Mouse (Mus musculus): ENCODE measurements around the gene Rhot2.

The Rhot2 gene

DNA sequence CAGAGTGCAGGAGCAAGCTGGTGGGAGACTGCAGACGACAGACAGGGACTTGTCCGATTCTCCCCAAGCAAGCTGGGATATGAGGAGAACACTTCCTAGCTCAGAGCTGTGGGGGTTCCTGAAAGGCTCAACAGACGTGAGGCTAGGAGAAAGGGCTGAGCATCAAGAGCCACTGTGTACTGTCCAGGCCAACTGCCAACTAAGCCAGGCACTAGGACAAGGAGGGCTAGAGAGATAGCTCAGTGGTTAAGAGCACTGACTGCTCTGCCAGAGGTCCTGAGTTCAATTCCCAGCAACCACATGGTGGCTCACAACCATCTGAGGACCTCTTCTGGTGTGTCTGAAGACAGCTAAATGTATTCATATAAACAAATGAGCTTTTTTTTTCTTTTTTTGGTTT, 2.1 kb downstream of the Rhot2 start:
- no peak for DNase-seq (ENCODE audit: low read depth, low spot score)

DNA sequence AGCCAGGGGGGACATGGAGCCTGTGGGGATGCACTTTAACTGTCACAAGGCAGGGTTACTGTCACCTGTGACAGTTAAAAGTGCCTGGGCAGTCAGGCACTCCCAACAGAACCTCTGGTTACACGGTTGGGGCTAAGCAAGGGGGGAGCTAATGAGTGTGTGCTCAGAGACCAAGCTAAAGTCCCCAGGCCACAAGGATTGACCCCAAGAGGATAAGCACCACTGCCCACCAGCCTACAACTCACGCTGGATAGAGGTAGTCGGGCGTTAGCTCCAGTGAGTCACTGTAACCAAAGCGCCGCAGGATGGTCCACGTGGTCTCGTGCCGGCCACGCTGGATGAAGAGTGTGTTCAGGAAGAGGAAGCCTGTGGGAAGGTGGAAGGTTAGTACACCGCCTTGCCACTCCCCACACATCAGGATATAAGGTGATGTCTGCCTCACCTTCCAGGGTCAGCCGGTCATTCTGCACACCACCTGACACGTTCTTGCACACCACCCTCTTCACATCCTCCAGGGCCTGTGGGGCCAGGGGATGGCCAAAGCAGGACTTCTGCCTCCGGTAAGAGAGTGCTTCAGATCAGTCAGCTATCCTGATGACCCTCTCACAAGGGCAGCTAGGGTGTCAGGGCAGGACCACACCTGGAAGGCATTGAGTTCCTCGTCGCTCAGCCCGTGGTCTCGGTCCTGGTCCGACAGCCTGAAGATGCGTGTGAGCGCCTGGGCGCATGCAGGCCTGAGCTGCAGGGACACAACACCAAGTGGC, 3.4 kb downstream of the Rhot2 start, which contains the start of gene Gm20683:
Gene Gm20683, minus strand, starts transcription at position 647 of the 764 bp plus-strand sequence.
- DNase-seq (ENCODE audit: low read depth, low spot score) = no peak

DNA sequence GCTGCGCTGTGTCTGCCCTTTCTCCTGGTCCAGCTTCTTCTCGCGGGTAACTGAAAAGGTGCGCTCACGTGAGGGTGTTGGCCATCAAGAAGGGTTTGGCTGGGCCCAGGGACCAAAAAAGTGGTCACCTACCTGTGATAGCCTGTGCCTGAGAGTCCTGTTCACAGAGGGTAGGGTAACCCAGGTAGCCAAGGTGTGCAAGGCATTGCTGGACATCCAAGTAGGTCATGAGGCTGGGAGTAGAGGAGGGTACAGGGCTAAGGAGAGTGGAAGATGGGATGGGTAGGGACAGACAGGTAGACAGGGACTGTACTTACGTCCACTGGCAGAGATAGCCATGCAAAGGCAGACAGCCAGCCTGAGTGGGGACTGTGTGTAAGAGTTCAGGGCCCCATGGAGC, 4.1 kb downstream of the Rhot2 start:
- DNase-seq (ENCODE audit: low read depth, low spot score) = no peak

GRCm38 (mm10) chr17:25839455-25840235, 5.0 kb downstream of the Rhot2 start:
- DNase-seq (ENCODE audit: low read depth, low spot score) = no peak

- no peak for DNase-seq (ENCODE audit: low read depth, low spot score)
These were observed 5.7 kb downstream of the Rhot2 start for GRCm38 (mm10) chr17:25838904-25839303.

DNA sequence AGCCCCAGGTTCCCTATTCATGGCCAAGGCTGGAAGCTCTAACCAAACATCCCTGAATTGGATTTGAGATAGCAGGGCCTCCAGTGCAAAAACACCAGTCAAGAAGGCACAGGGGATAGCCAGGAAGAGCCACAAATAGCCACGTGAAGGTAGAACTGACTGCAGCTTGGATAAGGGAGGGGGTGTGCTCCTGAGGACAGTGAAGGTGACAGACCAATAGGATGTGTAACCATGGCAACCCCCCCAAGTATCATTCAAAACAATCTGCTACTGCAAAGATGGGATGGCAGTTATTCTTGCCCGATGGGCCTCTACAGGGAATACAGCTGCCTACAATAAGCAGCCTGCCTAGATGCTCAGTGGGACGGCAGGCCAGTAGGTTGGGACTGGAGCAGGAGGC, 7.1 kb downstream of the Rhot2 start:
- no peak for DNase-seq (ENCODE audit: low read depth, low spot score)

GRCm38 (mm10) chr17:25837076-25837410, 7.6 kb downstream of the Rhot2 start, which contains the start of gene Rhbdl1:
TSS of gene Rhbdl1 (minus strand) at chr17:25837295.
- DNase-seq (ENCODE audit: low read depth, low spot score) = peak; percentile 66

GRCm38 (mm10) chr17:25836397-25837075, 8.1 kb downstream of the Rhot2 start:
- DNase-seq (ENCODE audit: low read depth, low spot score) = no peak

DNA sequence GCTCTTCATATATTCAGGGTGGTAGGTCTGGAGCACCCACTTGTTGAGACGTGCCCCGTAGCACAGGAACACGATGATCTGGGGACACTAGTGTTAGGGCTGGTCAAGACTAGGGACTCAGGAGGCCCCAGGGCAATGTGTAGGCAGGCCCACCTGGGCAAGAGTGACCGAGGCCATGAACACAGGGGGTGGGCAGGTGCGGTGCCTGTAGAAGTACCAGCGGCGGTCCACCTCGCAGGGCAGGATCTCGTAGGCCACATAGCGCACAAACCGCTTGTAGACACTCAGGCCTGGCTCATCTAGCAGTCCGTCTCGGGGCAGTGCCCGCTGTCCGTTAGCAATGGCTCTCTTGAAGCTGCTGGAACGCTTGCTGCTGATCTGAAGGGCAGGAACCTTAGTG, 8.8 kb downstream of the Rhot2 start:
- no peak for DNase-seq (ENCODE audit: low read depth, low spot score)

DNA sequence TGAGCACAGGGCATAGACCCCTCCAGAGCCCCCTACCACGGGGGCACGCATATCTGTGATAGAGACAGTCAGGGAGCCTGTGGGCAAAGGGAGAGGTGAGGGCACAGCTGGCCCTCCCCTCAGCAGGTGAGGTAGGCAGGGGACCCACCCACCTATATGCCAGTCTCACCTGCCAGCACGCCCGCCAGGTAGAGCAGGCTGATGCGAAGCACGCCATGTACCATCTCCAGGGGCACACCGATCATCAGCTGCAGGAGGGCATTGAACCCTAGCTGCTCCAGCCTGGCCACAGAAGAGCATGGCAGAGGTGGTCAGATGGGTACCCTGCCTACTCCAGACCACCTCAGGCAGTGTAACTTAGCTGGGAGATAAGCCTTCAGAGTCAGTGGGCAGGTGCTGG, 9.3 kb downstream of the Rhot2 start:
- DNase-seq (ENCODE audit: low read depth, low spot score) = no peak

DNA sequence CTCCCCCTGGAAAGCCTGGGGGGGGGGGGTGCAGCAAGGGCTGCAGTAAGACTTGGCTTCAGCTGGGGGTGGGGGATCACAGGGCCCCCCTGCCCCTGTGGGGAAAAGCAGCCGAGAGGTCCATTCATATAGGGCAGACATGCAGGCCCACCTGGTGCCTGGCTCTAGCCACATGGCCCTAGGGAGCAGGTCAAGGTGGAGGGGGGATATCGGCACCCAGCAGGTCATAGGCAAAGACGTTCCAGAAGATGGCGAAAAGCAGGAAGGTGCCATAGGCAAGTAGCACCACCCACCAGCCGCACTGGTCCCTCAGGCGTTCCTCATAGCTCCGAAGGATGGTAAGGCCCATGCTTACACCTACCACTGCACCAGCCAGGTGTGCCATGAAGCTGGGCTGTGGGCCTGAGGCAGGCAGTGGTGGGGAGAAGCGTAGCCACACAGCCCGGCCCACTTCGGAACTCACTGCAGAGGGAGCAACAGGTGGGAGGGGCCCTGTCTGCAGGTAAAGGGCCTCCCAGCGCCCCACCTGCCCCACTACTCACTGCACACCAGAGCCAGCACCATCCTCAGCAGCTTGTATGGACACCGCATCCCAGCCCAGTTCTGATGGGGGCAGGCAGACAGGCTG, 9.9 kb downstream of the Rhot2 start:
- DNase-seq (ENCODE audit: low read depth, low spot score) = no peak

- DNase-seq (ENCODE audit: low read depth, low spot score) = no peak
These were observed 10.6 kb downstream of the Rhot2 start for GRCm38 (mm10) chr17:25833961-25834594.

DNA sequence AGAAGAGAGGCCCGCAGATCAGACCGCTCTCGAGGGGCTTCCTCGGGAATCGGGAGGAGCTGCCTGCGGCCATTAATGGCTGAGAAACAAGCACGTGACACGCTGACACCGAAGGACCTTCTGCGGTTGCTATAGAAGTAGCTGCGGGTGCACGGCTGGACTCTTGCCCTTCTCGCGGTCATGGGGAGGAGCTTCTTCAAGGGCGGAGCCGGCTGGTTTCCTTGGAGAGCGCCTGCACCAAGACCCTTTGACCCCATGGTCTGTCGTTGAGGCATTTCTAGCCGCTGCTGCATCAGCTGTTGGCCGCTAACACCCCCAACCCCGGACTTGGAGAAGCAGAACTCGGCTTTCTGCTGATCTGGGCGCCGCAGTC, 11.4 kb downstream of the Rhot2 start, which contains the start of gene Stub1:
Gene Stub1, minus strand, starts transcription at position 114 of the 373 bp plus-strand sequence.
- DNase-seq (ENCODE audit: low read depth, low spot score) = peak; percentile 89

- DNase-seq (ENCODE audit: low read depth, low spot score) = peak; percentile 98
These were observed 12.0 kb downstream of the Rhot2 start for GRCm38 (mm10) chr17:25832436-25833290.

DNA sequence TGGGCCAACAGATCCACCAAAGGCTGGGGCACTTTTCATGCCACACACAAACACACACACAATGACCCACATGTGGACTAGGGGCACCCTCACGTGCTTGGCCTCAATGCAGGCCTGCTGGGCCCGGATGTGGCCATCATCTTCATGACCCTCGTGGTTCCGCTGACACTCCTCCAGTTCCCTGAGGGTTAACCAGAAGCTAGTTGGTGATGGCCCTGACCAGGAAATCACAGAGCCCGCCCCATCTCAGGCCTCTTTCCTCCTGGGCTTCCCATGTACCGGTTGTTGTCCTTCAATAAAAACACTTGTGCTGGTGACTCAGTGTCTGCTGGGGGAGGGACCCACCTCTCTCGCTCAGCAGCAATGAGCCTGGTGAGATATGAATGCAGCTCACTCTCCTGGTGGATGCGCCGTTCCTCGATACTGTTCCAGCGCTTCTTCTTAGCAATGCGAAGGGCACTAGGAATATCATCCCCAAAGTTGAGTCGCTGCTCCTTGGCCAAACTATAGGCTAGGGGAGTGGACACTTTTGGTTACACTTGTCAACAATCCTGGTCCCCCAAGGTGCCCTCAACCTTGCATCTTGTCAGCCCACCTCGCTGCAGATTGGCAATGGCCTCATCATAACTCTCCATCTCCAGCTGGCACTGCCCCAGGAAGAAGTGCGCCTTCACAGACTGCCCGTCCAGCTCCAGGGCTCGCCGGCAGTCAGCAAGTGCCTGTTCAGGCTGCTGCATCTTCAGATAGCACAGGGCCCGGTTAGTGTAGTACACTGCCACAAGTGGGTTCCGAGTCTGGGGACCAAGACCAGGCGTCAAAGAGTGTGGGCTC, 13.0 kb downstream of the Rhot2 start:
- no peak for DNase-seq (ENCODE audit: low read depth, low spot score)

DNA sequence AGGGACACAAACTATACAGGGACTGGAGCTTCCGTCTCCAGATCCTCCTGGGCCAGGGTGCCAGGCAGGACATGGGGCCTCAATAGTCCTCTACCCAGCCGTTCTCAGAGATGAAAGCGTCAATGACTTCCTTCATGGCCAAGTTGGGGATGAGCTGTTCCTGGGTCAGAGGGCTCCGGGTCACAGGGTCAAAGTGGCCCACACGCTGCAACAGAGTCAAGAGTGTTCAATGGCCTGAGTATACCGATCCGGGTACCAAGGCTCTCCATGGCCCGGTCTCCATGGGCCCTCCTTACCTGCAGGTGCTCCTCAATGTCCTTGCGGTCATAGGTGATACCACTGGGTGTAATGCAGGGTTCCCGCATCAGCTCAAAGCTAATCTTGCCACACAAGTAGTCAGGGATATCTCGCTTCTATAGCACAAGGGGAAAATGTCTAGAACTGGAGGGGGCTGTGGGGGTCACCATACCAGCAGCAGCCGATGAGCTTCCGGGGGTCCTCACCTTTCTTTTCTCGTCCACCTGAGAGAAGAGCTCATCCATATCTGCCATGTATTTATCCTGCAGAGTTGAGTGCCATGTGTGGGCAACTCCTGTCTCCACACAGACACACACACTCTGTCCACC, 13.7 kb downstream of the Rhot2 start:
- no peak for DNase-seq (ENCODE audit: low read depth, low spot score)

GRCm38 (mm10) chr17:25830200-25830753, 14.4 kb downstream of the Rhot2 start:
- no peak for DNase-seq (ENCODE audit: low read depth, low spot score)

- DNase-seq (ENCODE audit: low read depth, low spot score) = no peak
These were observed 15.1 kb downstream of the Rhot2 start for GRCm38 (mm10) chr17:25829558-25830017.

Data from ES-CJ7 (cell line).